Mouse (Mus musculus) retina, embryonic 14.5 days (tissue): ENCODE results near the gene Prkg1.

Source experiments
- DNase-seq: peaks from one replicate; pipeline ENCODE4 v3.0.0-alpha.2; 2015; ENCODE audit warnings: low spot score

Gene Prkg1

GRCm38 (mm10) chr19:31764801-31765340 is at the start of gene Prkg1:
Gene Prkg1 (minus strand): TSS chr19:31765033.
- peak; percentile 77 for DNase-seq

GRCm38 (mm10) chr19:31813087-31813486 is 48.3 kb upstream of the Prkg1 start:
- DNase-seq, result no peak

GRCm38 (mm10) chr19:31811371-31811770 is 46.5 kb upstream of the Prkg1 start:
- DNase-seq, result peak; percentile 47

- DNase-seq, result no peak
Measured at GRCm38 (mm10) chr19:31805391-31805790, 40.6 kb upstream of the Prkg1 start.

GRCm38 (mm10) chr19:31795485-31796046 is 30.7 kb upstream of the Prkg1 start:
- DNase-seq, result no peak

GRCm38 (mm10) chr19:31791724-31792123 is 26.9 kb upstream of the Prkg1 start:
- DNase-seq, result no peak

GRCm38 (mm10) chr19:31781521-31782018 is 16.7 kb upstream of the Prkg1 start:
- no peak for DNase-seq

GRCm38 (mm10) chr19:31781077-31781476 is 16.2 kb upstream of the Prkg1 start:
- no peak for DNase-seq

GRCm38 (mm10) chr19:31780222-31780621 is 15.4 kb upstream of the Prkg1 start:
- DNase-seq, result no peak

GRCm38 (mm10) chr19:31779021-31779420 is 14.2 kb upstream of the Prkg1 start:
- DNase-seq, result peak; percentile 6

GRCm38 (mm10) chr19:31767004-31767403 is 2.2 kb upstream of the Prkg1 start:
- DNase-seq, result peak; percentile 63

- DNase-seq, result no peak
Measured at GRCm38 (mm10) chr19:31765451-31765850, 618 bp upstream of the Prkg1 start.

GRCm38 (mm10) chr19:31763951-31764800 is 657 bp downstream of the Prkg1 start:
- DNase-seq, result peak; percentile 47

- DNase-seq, result peak; percentile 55
Measured at GRCm38 (mm10) chr19:31763246-31763821, 1.5 kb downstream of the Prkg1 start.

GRCm38 (mm10) chr19:31762411-31763245 is 2.2 kb downstream of the Prkg1 start:
- DNase-seq, result peak; percentile 66

- DNase-seq, result no peak
Measured at GRCm38 (mm10) chr19:31759855-31760254, 5.0 kb downstream of the Prkg1 start.

- DNase-seq, result peak; percentile 92
Measured at GRCm38 (mm10) chr19:31755929-31756792, 8.7 kb downstream of the Prkg1 start.

GRCm38 (mm10) chr19:31754642-31755287 is 10.1 kb downstream of the Prkg1 start:
- no peak for DNase-seq

- DNase-seq, result peak; percentile 21
Measured at GRCm38 (mm10) chr19:31750976-31751676, 13.7 kb downstream of the Prkg1 start.

GRCm38 (mm10) chr19:31746635-31747034 is 18.2 kb downstream of the Prkg1 start:
- DNase-seq, result peak; percentile 77
